Mouse (Mus musculus) hindbrain, embryonic 16.5 days (tissue): ENCODE results near the gene Plau. TPM values are rescaled to one million over a fixed set of nuclear protein-coding genes. Genes with fewer than 3 reads are reported as not detected.

Experiments
- ATAC-seq: fragments of 200-750 bp; cut with Nextera tagmentation; 2 replicates; pipeline ENCODE4 v1.8.0; 2017; ENCODE audit warnings: moderate TSS enrichment, moderate library complexity
- H3K27ac ChIP-seq: fragments of 300-500 bp; sonication (generic); 2 replicates; pipeline ENCODE4 v1.5.1; 2014; ENCODE audit warnings: low read depth, mild to moderate bottlenecking, control low read depth, low read length, moderate library complexity
- H3K27me3 ChIP-seq: fragments of 300-500 bp; sonication (generic); replicated peaks from 2 replicates; pipeline ENCODE4 v1.6.1; 2014; ENCODE audit warnings: low read length; ENCODE audit not compliant: control insufficient read depth, insufficient read depth
- H3K36me3 ChIP-seq: fragments of 300-500 bp; sonication (generic); 2 replicates; pipeline ENCODE4 v1.6.1; 2014; ENCODE audit warnings: mild to moderate bottlenecking, low read length, moderate library complexity, mixed read lengths; ENCODE audit not compliant: control insufficient read depth, insufficient read depth
- H3K4me1 ChIP-seq: fragments of 300-500 bp; sonication (generic); 2 replicates; pipeline ENCODE4 v1.6.1; 2014; ENCODE audit warnings: low read depth, low read length; ENCODE audit not compliant: control insufficient read depth, insufficient read depth
- H3K4me2 ChIP-seq: fragments of 300-500 bp; sonication (generic); 2 replicates; pipeline ENCODE4 v1.6.1; 2014; ENCODE audit warnings: mild to moderate bottlenecking, low read length, control low read depth, moderate library complexity
- H3K4me3 ChIP-seq: fragments of 300-500 bp; sonication (generic); 2 replicates; pipeline ENCODE4 v1.5.1; 2014; ENCODE audit warnings: mild to moderate bottlenecking, low read length, control low read depth, moderate library complexity
- H3K9ac ChIP-seq: fragments of 300-500 bp; sonication (generic); 2 replicates; pipeline ENCODE4 v1.6.1; 2014; ENCODE audit warnings: low read depth, mild to moderate bottlenecking, control low read depth, low read length, moderate library complexity
- H3K9me3 ChIP-seq: fragments of 300-500 bp; sonication (generic); 2 replicates; pipeline ENCODE4 v1.6.1; 2014; ENCODE audit warnings: mild to moderate bottlenecking, low read length, moderate library complexity; ENCODE audit not compliant: control insufficient read depth
- WGBS: fragments of 180-500 bp; shearing (Covaris S2); extraction: QIAGEN DNeasy Blood & Tissue Kit; methylation state at CpG from one replicate; pipeline ENCODE4 v1.1.7; 2014; 5-methylcytosine and 5-hydroxymethylcytosine counted together
- polyA plus RNA-seq: library from polyadenylated mRNA; unstranded; fragments of >200 nt; fragmentation: Nextera tagmentation; extraction: Ambion mirVana; gene quantifications from 2 replicates; pipeline ENCODE4 v1.2.1, GENCODE M21; 2015

The Plau gene
- polyA plus RNA-seq, 1 experiment from 2014 or later: 0.56 TPM

GRCm38 (mm10) chr14:20804481-20804880 is 32.0 kb upstream of the Plau start:
- Histone ChIP-seq H3K4me3 (no peak overlapping the region), H3K9me3 (no peaks in the 10 kb centered on the region), H3K4me2 (no peak overlapping the region), H3K27ac (no peak overlapping the region), H3K27me3 (no peaks in the 10 kb centered on the region), H3K36me3 (no peaks in the 10 kb centered on the region), H3K9ac (no peak overlapping the region), H3K4me1 (peaks cover 3% of the 10 kb centered on the region; the same call in 1 of the 2 replicates)
- WGBS: 78% methylated on average over 5 of the region's 5 CpGs
- no peak for ATAC-seq

GRCm38 (mm10) chr14:20804964-20805672 is 31.3 kb upstream of the Plau start:
- 49% methylated on average over 9 of the region's 9 CpGs for WGBS
- H3K36me3 ChIP-seq: no peaks in the 10 kb centered on the region
- H3K4me3 ChIP-seq: no peak overlapping the region
- no peaks in the 10 kb centered on the region for H3K9me3 ChIP-seq
- no peak overlapping the region for H3K4me2 ChIP-seq
- no peaks in the 10 kb centered on the region for H3K27me3 ChIP-seq
- no peak overlapping the region for H3K9ac ChIP-seq
- peaks cover 3% of the 10 kb centered on the region; the same call in 1 of the 2 replicates for H3K4me1 ChIP-seq
- no peak overlapping the region; the same call in 1 of the 2 replicates for H3K27ac ChIP-seq
- ATAC-seq: peak; percentile 87

GRCm38 (mm10) chr14:20806116-20806840 is 30.2 kb upstream of the Plau start:
- Histone ChIP-seq H3K27me3 (no peaks in the 10 kb centered on the region), H3K4me3 (no peak overlapping the region), H3K36me3 (no peaks in the 10 kb centered on the region), H3K27ac (no peak overlapping the region), H3K9ac (no peak overlapping the region), H3K9me3 (no peaks in the 10 kb centered on the region), H3K4me2 (no peak overlapping the region), H3K4me1 (peaks cover 3% of the 10 kb centered on the region; the same call in 1 of the 2 replicates)
- ATAC-seq: no peak
- WGBS: 83% methylated on average over 14 of the region's 14 CpGs

GRCm38 (mm10) chr14:20809349-20809748 is 27.1 kb upstream of the Plau start:
- no peaks in the 10 kb centered on the region for H3K27me3 ChIP-seq
- H3K4me1 ChIP-seq: peaks cover 3% of the 10 kb centered on the region; the same call in 1 of the 2 replicates
- no peak for ATAC-seq
- no peaks in the 10 kb centered on the region for H3K36me3 ChIP-seq
- no peaks in the 10 kb centered on the region for H3K9me3 ChIP-seq
- 88% methylated on average over 4 of the region's 4 CpGs for WGBS
- no peak overlapping the region for H3K4me2 ChIP-seq
- H3K27ac ChIP-seq: no peak overlapping the region
- no peak overlapping the region for H3K9ac ChIP-seq
- H3K4me3 ChIP-seq: no peak overlapping the region

GRCm38 (mm10) chr14:20809820-20810219 is 26.6 kb upstream of the Plau start:
- Histone ChIP-seq H3K9me3 (no peaks in the 10 kb centered on the region), H3K36me3 (no peaks in the 10 kb centered on the region), H3K4me3 (no peak overlapping the region), H3K4me1 (peaks cover 3% of the 10 kb centered on the region; the same call in 1 of the 2 replicates), H3K4me2 (no peak overlapping the region), H3K9ac (no peak overlapping the region), H3K27me3 (no peaks in the 10 kb centered on the region), H3K27ac (no peak overlapping the region)
- no peak for ATAC-seq

GRCm38 (mm10) chr14:20811236-20811635 is 25.2 kb upstream of the Plau start:
- no peak overlapping the region for H3K27ac ChIP-seq
- no peak for ATAC-seq
- H3K27me3 ChIP-seq: no peaks in the 10 kb centered on the region
- no peaks in the 10 kb centered on the region for H3K36me3 ChIP-seq
- H3K9me3 ChIP-seq: no peaks in the 10 kb centered on the region
- no peak overlapping the region for H3K4me3 ChIP-seq
- no peak overlapping the region for H3K9ac ChIP-seq
- WGBS: 89% methylated on average over 8 of the region's 8 CpGs
- no peak overlapping the region for H3K4me2 ChIP-seq
- peaks cover 2% of the 10 kb centered on the region; the same call in 1 of the 2 replicates for H3K4me1 ChIP-seq

- Histone ChIP-seq H3K9me3 (no peaks in the 10 kb centered on the region), H3K27ac (no peak overlapping the region), H3K4me1 (no peaks in the 10 kb centered on the region), H3K36me3 (no peaks in the 10 kb centered on the region), H3K4me2 (no peak overlapping the region), H3K27me3 (no peaks in the 10 kb centered on the region), H3K4me3 (no peak overlapping the region), H3K9ac (no peak overlapping the region)
- 73% methylated on average over 7 of the region's 7 CpGs for WGBS
- ATAC-seq: no peak
Measured at GRCm38 (mm10) chr14:20811779-20812406, 24.6 kb upstream of the Plau start.

GRCm38 (mm10) chr14:20815448-20815847 is 21.0 kb upstream of the Plau start:
- H3K9me3 ChIP-seq: no peaks in the 10 kb centered on the region
- no peak overlapping the region for H3K27ac ChIP-seq
- H3K9ac ChIP-seq: no peak overlapping the region
- H3K36me3 ChIP-seq: no peaks in the 10 kb centered on the region
- no peak overlapping the region for H3K4me3 ChIP-seq
- no peaks in the 10 kb centered on the region for H3K27me3 ChIP-seq
- no peaks in the 10 kb centered on the region for H3K4me1 ChIP-seq
- ATAC-seq: no peak
- H3K4me2 ChIP-seq: no peak overlapping the region
- WGBS: 86% methylated on average over 3 of the region's 3 CpGs

- Histone ChIP-seq H3K36me3 (no peaks in the 10 kb centered on the region), H3K9ac (no peak overlapping the region), H3K4me2 (no peak overlapping the region), H3K4me3 (no peak overlapping the region), H3K9me3 (no peaks in the 10 kb centered on the region), H3K4me1 (no peaks in the 10 kb centered on the region), H3K27me3 (no peaks in the 10 kb centered on the region), H3K27ac (no peak overlapping the region)
- 84% methylated on average over 1 of the region's 1 CpGs for WGBS
- no peak for ATAC-seq
Measured at GRCm38 (mm10) chr14:20824517-20824916, 11.9 kb upstream of the Plau start.
